Mouse (Mus musculus) CD4-positive, CD25-positive, alpha-beta regulatory T cell, adult 2 months (primary cell): ENCODE data around the gene Lrrc2.

Experiments used
- DNase-seq: peaks from one replicate; pipeline ENCODE4 v3.0.0-alpha.2; 2012; ENCODE audit warnings: low read depth, low spot score

The Lrrc2 gene

GRCm38 (mm10) chr9:110947261-110947661, 4.1 kb upstream of the Lrrc2 start:
- DNase-seq, result no peak

GRCm38 (mm10) chr9:110947900-110948299, 3.4 kb upstream of the Lrrc2 start:
- no peak for DNase-seq

- DNase-seq, result no peak
Observed at GRCm38 (mm10) chr9:110948813-110949310, 2.5 kb upstream of the Lrrc2 start.

GRCm38 (mm10) chr9:110950109-110950508, 1.2 kb upstream of the Lrrc2 start:
- no peak for DNase-seq

GRCm38 (mm10) chr9:110951866-110952265, 521 bp downstream of the Lrrc2 start:
- no peak for DNase-seq

- no peak for DNase-seq
Observed at GRCm38 (mm10) chr9:110952398-110952797, 1.1 kb downstream of the Lrrc2 start.

GRCm38 (mm10) chr9:110952931-110953549, 1.7 kb downstream of the Lrrc2 start:
- no peak for DNase-seq

- peak; percentile 79 for DNase-seq
Observed at GRCm38 (mm10) chr9:110953550-110954461, 2.5 kb downstream of the Lrrc2 start.

- DNase-seq, result no peak
Observed at GRCm38 (mm10) chr9:110954681-110955445, 3.5 kb downstream of the Lrrc2 start.

- DNase-seq, result no peak
Observed at GRCm38 (mm10) chr9:110955962-110956361, 4.6 kb downstream of the Lrrc2 start.

GRCm38 (mm10) chr9:110959669-110960068, 8.3 kb downstream of the Lrrc2 start:
- no peak for DNase-seq

GRCm38 (mm10) chr9:110960230-110961149, 9.1 kb downstream of the Lrrc2 start:
- DNase-seq, result no peak

GRCm38 (mm10) chr9:110961386-110961785, 10.0 kb downstream of the Lrrc2 start:
- no peak for DNase-seq

GRCm38 (mm10) chr9:110963566-110964115, 12.3 kb downstream of the Lrrc2 start:
- DNase-seq, result no peak

- peak; percentile 49 for DNase-seq
Observed at GRCm38 (mm10) chr9:110965062-110965909, 13.9 kb downstream of the Lrrc2 start.

GRCm38 (mm10) chr9:110965910-110966231, 14.5 kb downstream of the Lrrc2 start:
- DNase-seq, result no peak

- DNase-seq, result no peak
Observed at GRCm38 (mm10) chr9:110979411-110979810, 28.1 kb downstream of the Lrrc2 start.

GRCm38 (mm10) chr9:110982351-110982750, 31.0 kb downstream of the Lrrc2 start:
- DNase-seq, result no peak

GRCm38 (mm10) chr9:110984096-110984495, 32.8 kb downstream of the Lrrc2 start:
- DNase-seq, result no peak

GRCm38 (mm10) chr9:110985541-110985940, 34.2 kb downstream of the Lrrc2 start:
- no peak for DNase-seq
